Comparison of ENCODE assay signal across 18 mouse cellular contexts in the genomic region with DNA sequence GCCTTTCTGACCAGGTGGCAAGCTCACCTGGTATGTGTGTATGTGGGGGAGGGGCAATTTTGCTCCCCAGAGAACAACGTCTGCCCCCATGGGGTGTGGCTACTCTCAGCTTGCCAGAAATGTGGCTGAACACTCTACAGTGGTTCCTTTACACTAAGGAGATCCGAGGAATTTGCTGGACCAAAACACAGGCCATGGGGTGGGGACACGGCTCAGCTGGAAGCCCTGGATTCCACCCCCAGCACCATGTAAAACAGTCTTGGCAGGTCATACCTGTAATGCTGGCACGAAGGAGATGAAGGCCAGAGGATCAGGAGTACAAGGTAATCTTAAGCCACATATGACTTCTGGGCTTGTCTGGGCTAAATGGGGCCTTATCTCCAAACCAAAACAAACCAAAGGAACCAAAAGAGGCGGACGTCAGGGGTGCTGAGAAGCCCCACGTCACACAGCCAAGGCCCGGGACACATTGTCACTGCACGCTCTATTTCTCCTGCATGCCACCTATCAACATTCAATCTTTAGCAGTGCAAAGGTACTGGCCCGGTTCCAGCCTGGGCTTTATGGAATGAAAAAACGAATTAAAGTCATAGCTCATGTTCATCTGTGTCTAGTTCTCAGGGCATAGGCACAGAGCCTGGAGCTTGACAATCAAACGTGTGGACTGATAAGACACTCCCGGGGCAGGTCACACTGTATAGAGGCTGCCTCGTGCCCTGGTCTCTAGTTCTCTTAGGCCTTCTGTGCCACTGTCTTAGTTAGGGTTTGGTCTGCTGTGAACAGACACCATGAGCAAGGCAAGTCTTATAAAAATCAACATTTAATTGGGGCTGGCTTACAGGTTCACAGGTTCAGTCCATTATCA. TPM values are rescaled to one million over a fixed set of nuclear protein-coding genes. Genes with fewer than 3 reads are reported as not detected.
DNase-seq lines count a peak whose midpoint lies in the region; ATAC-seq lines count a peak whose summit lies in the region.
"Had no signal": no experiment of that assay in that cellular context is flagged by ENCODE, and none has a peak within 500 bp of the region (broad histone marks: within the 10 kb centered on the region; RNA-seq: fewer than 3 reads in every experiment).

No protein-coding gene starts in this region.

- peak; percentile 64 for ATAC-seq in megakaryocyte-erythroid progenitor cell, adult 5-6 weeks (replicated peaks; ENCODE audit: low FRiP score, low TSS enrichment, poor library complexity, severe bottlenecking)
- ATAC-seq: activated CD4-positive, CD25-positive, alpha-beta regulatory T cell, adult 4 months; forebrain, embryonic 16.5 days; midbrain, embryonic 15.5 days had no signal

- DNase-seq in adrenal gland, postnatal 10 days: peak; percentile 30
- no peak for DNase-seq in adrenal gland, adult 8-10 months
- peak; percentile 8 for DNase-seq in lung, postnatal 14 days
- DNase-seq in lung, postnatal 25 days (ENCODE audit: low spot score): no peak
- peak; percentile 82 to 85 for DNase-seq in urinary bladder, postnatal 36 days (ENCODE audit: low spot score in 2 of 2)
- DNase-seq in layer of hippocampus, postnatal 36 days: no peak
- DNase-seq in testis, postnatal 14 days (ENCODE audit: low spot score): no peak
- DNase-seq: cerebellum, adult 18-20 months; embryo, embryonic 11 days; gastrocnemius, adult 2 months; heart, adult 2 months; liver, embryonic 13.5 days; right cerebral cortex, postnatal 14 days; thymus, adult 2 months had no signal

RNA-seq across cellular contexts. Expression of a gene that starts 8.2 kb away (rescaled TPM):
- total RNA-seq in adrenal gland, postnatal 10 days (2021): under 1 TPM; 0.48 to 0.51 TPM
- total RNA-seq in adrenal gland, adult 8-10 months (2022): 1 to 10 TPM; 1.9 to 6.4 (median 4.2) TPM
- 1.5 TPM in 1 of 2 replicates, not detected in the other for total RNA-seq in megakaryocyte-erythroid progenitor cell, adult 5-6 weeks (2014; fragmentation: Nextera tagmentation)
- total RNA-seq in megakaryocyte-erythroid progenitor cell, adult 5-6 weeks (2017): 0.65 TPM in 1 of 2 replicates, not detected in the other
- 1 to 10 TPM; 1.6 to 4.7 TPM for total RNA-seq in layer of hippocampus, postnatal 36 days (2021)
- total RNA-seq: gastrocnemius, adult 2 months; heart, adult 2 months had no signal

Comparison
In these comparisons a context has a peak if more than half of its experiments do, and no peak if none do; other contexts are left out.
1. DNase-seq: peak in adrenal gland, postnatal 10 days (single experiment), lung, postnatal 14 days (single experiment) and urinary bladder, postnatal 36 days (2 of 2); none in adrenal gland, adult 8-10 months (single experiment), lung, postnatal 25 days (single experiment), layer of hippocampus, postnatal 36 days (0 of 2) and testis, postnatal 14 days (single experiment).